Mouse (Mus musculus) retina, postnatal 1 day (tissue): ENCODE results near the gene Ryr2.
A peak's percentile ranks its signal among the peaks of the same experiment; 100 is the strongest.
"Not testable (repeated sequence)": the region's sequence is repeated elsewhere in the genome, so short reads cannot be mapped to it uniquely, and the experiment has no call there.

Experiments
- DNase-seq: peaks from one replicate; pipeline ENCODE4 v3.0.0-alpha.2; 2012

Ryr2 gene

GRCm38 (mm10) chr13:12106662-12107632 lies at the start of gene Ryr2:
Gene Ryr2 (minus strand): TSS chr13:12106945.
- peak; percentile 82 for DNase-seq

GRCm38 (mm10) chr13:12153922-12154321 lies 47.2 kb upstream of the Ryr2 start:
- DNase-seq, result peak; percentile 62

GRCm38 (mm10) chr13:12146918-12147507 lies 40.3 kb upstream of the Ryr2 start:
- no peak for DNase-seq

GRCm38 (mm10) chr13:12146402-12146801 lies 39.7 kb upstream of the Ryr2 start:
- DNase-seq, result no peak

- no peak for DNase-seq
These were observed 36.6 kb upstream of the Ryr2 start for GRCm38 (mm10) chr13:12143347-12143746.

GRCm38 (mm10) chr13:12136461-12136860 lies 29.7 kb upstream of the Ryr2 start:
- not testable (repeated sequence) for DNase-seq

GRCm38 (mm10) chr13:12133549-12133948 lies 26.8 kb upstream of the Ryr2 start:
- DNase-seq, result no peak

GRCm38 (mm10) chr13:12132160-12132710 lies 25.5 kb upstream of the Ryr2 start:
- DNase-seq, result no peak

GRCm38 (mm10) chr13:12129121-12129520 lies 22.4 kb upstream of the Ryr2 start:
- no peak for DNase-seq

GRCm38 (mm10) chr13:12126099-12126498 lies 19.4 kb upstream of the Ryr2 start:
- DNase-seq, result no peak

- DNase-seq, result no peak
These were observed 18.3 kb upstream of the Ryr2 start for GRCm38 (mm10) chr13:12124940-12125540.

GRCm38 (mm10) chr13:12115551-12115950 lies 8.8 kb upstream of the Ryr2 start:
- no peak for DNase-seq

- no peak for DNase-seq
These were observed 8.1 kb upstream of the Ryr2 start for GRCm38 (mm10) chr13:12114816-12115215.

GRCm38 (mm10) chr13:12108955-12109354 lies 2.2 kb upstream of the Ryr2 start:
- DNase-seq, result no peak

- DNase-seq, result peak; percentile 69
These were observed 716 bp downstream of the Ryr2 start for GRCm38 (mm10) chr13:12105830-12106628.

GRCm38 (mm10) chr13:12105231-12105829 lies 1.4 kb downstream of the Ryr2 start:
- no peak for DNase-seq

GRCm38 (mm10) chr13:12104318-12104717 lies 2.4 kb downstream of the Ryr2 start:
- DNase-seq, result no peak

GRCm38 (mm10) chr13:12103017-12103416 lies 3.7 kb downstream of the Ryr2 start:
- no peak for DNase-seq

- no peak for DNase-seq
These were observed 7.3 kb downstream of the Ryr2 start for GRCm38 (mm10) chr13:12099446-12099845.

GRCm38 (mm10) chr13:12098981-12099380 lies 7.8 kb downstream of the Ryr2 start:
- no peak for DNase-seq

GRCm38 (mm10) chr13:12096382-12096932 lies 10.3 kb downstream of the Ryr2 start:
- DNase-seq, result no peak

- DNase-seq, result no peak
These were observed 12.2 kb downstream of the Ryr2 start for GRCm38 (mm10) chr13:12094569-12094968.
